Comparison of ENCODE assay signal across 9 mouse cellular contexts in genomic region chr6:122496501-122496900, GRCm38 (mm10). TPM values are rescaled to one million over a fixed set of nuclear protein-coding genes. Genes with fewer than 3 reads are reported as not detected.
DNase-seq lines count a peak whose midpoint lies in the region; ATAC-seq and TF ChIP-seq lines count a peak whose summit lies in the region.
"Had no signal": no experiment of that assay in that cellular context is flagged by ENCODE, and none has a peak within 500 bp of the region (broad histone marks: within the 10 kb centered on the region; RNA-seq: fewer than 3 reads in every experiment).

No protein-coding gene starts in this region.

- no peak for ATAC-seq in hindbrain, embryonic 14.5 days (ENCODE audit: low FRiP score)
- ATAC-seq in midbrain, embryonic 15.5 days (replicated peaks), result peak; percentile 38

- H3K27me3 ChIP-seq in cerebellum, adult 2 months (ENCODE audit: control insufficient read depth, insufficient read depth, low read length), result peaks cover 2% of the 10 kb centered on the region; the same call in 1 of the 2 replicates
- no peaks in the 10 kb centered on the region for H3K27me3 ChIP-seq in hindbrain, embryonic 14.5 days (ENCODE audit: control insufficient read depth, insufficient read depth, low read length)
- no peaks in the 10 kb centered on the region for H3K27me3 ChIP-seq in midbrain, embryonic 15.5 days (replicated peaks)

- peak; percentile 19; the same call in 1 of the 2 replicates for TF ChIP-seq CTCF in cerebellum, adult 2 months (IDR thresholded peaks at IDR 0.05; ENCODE audit: borderline replicate concordance, insufficient read depth, low read depth, low read length)

- 36% methylated on average over 5 of the region's 5 CpGs for WGBS in cerebellum, adult 2 months
- WGBS in hindbrain, embryonic 14.5 days, result 37% methylated on average over 5 of the region's 5 CpGs
- WGBS in midbrain, embryonic 15.5 days, result 37% methylated on average over 5 of the region's 5 CpGs

- TF ChIP-seq POLR2A in cerebellum, adult 2 months (IDR thresholded peaks at IDR 0.05; ENCODE audit: borderline replicate concordance, insufficient read depth, low read length), result no peak

- H3K9me3 ChIP-seq in hindbrain, embryonic 14.5 days (ENCODE audit: control insufficient read depth, low read length), result no peaks in the 10 kb centered on the region
- no peaks in the 10 kb centered on the region for H3K9me3 ChIP-seq in midbrain, embryonic 15.5 days

- no peak overlapping the region for H3K9ac ChIP-seq in hindbrain, embryonic 14.5 days
- no peak overlapping the region for H3K9ac ChIP-seq in midbrain, embryonic 15.5 days

- H3K4me3 ChIP-seq in cerebellum, adult 2 months (replicated peaks; ENCODE audit: insufficient read depth, low read depth, low read length), result no peak overlapping the region
- no peak overlapping the region for H3K4me3 ChIP-seq in hindbrain, embryonic 14.5 days (replicated peaks; ENCODE audit: low read length)
- H3K4me3 ChIP-seq in midbrain, embryonic 15.5 days, result no peak overlapping the region

- no peak overlapping the region for H3K27ac ChIP-seq in cerebellum, adult 2 months (ENCODE audit: insufficient read depth, low read length)
- H3K27ac ChIP-seq in hindbrain, embryonic 14.5 days, result peak overlapping the region; percentile 80
- no peak overlapping the region for H3K27ac ChIP-seq in midbrain, embryonic 15.5 days

- H3K36me3 ChIP-seq in hindbrain, embryonic 14.5 days (replicated peaks; ENCODE audit: control insufficient read depth, insufficient read depth), result no peaks in the 10 kb centered on the region
- H3K36me3 ChIP-seq in midbrain, embryonic 15.5 days (replicated peaks), result no peaks in the 10 kb centered on the region

- no peak for DNase-seq in cerebellum, adult 2 months
- no peak for DNase-seq in cerebellum, adult 9-11 months
- peak; percentile 70 for DNase-seq in 3T3-L1 (ENCODE audit: low read depth, low spot score)
- peak; percentile 29 for DNase-seq in embryo, embryonic 11.5 days (ENCODE audit: low read depth, low spot score)
- peak; percentile 71 for DNase-seq in hindbrain, embryonic 14.5 days (ENCODE audit: low spot score)
- no peak for DNase-seq in adrenal gland, postnatal 10 days
- DNase-seq in thymus, postnatal 4 days, result no peak

- peak overlapping the region; percentile 36; the same call in 1 of the 2 replicates for H3K4me2 ChIP-seq in hindbrain, embryonic 14.5 days (replicated peaks)
- no peak overlapping the region for H3K4me2 ChIP-seq in midbrain, embryonic 15.5 days

- no peaks in the 10 kb centered on the region for H3K4me1 ChIP-seq in cerebellum, adult 2 months (ENCODE audit: control insufficient read depth, insufficient read depth, low read length)
- H3K4me1 ChIP-seq in hindbrain, embryonic 14.5 days (replicated peaks; ENCODE audit: control insufficient read depth, insufficient read depth, low read length), result peaks cover 20% of the 10 kb centered on the region
- H3K4me1 ChIP-seq in midbrain, embryonic 15.5 days, result peaks cover 34% of the 10 kb centered on the region

RNA-seq across cellular contexts. Expression of gene Rimklb, which starts 2.1 kb away (rescaled TPM):
- polyA plus RNA-seq in cerebellum, adult 2 months (2012; rRNA removed), result 31.0 and 32.7 TPM in 2 replicates
- 127 and 145 TPM in 2 replicates for polyA plus RNA-seq in hindbrain, embryonic 14.5 days (2014; fragmentation: Nextera tagmentation; extraction: Ambion mirVana)
- 120 and 121 TPM in 2 replicates for polyA plus RNA-seq in midbrain, embryonic 15.5 days (2015; fragmentation: Nextera tagmentation; extraction: Ambion mirVana)
- total RNA-seq in adrenal gland, postnatal 10 days (2021), result 1 to 10 TPM in 1 of 2 experiments, under 1 TPM in 1; 0.82 to 1.5 TPM

RNA-seq across cellular contexts. Expression of gene Mfap5, which starts 9.1 kb away (rescaled TPM):
- polyA plus RNA-seq in cerebellum, adult 2 months (2012; rRNA removed), result 0.59 and 1.6 TPM in 2 replicates
- 2.0 and 2.3 TPM in 2 replicates for polyA plus RNA-seq in hindbrain, embryonic 14.5 days (2014; fragmentation: Nextera tagmentation; extraction: Ambion mirVana)
- polyA plus RNA-seq in midbrain, embryonic 15.5 days (2015; fragmentation: Nextera tagmentation; extraction: Ambion mirVana), result 2.3 and 3.7 TPM in 2 replicates
- 10 to 100 TPM; 53.9 to 57.8 TPM for total RNA-seq in adrenal gland, postnatal 10 days (2021)

RNA-seq across cellular contexts. Expression of gene Aicda, which starts 57.1 kb away (rescaled TPM):
- not detected in 2 replicates for polyA plus RNA-seq in cerebellum, adult 2 months (2012; rRNA removed)
- polyA plus RNA-seq in hindbrain, embryonic 14.5 days (2014; fragmentation: Nextera tagmentation; extraction: Ambion mirVana), result 0.52 and 1.0 TPM in 2 replicates
- 0.40 and 0.56 TPM in 2 replicates for polyA plus RNA-seq in midbrain, embryonic 15.5 days (2015; fragmentation: Nextera tagmentation; extraction: Ambion mirVana)
- total RNA-seq in adrenal gland, postnatal 10 days (2021), result not detected
- polyA plus RNA-seq: gonadal fat pad, adult 2 months had no signal

Comparison
In these comparisons a context has a peak if more than half of its experiments do, and no peak if none do; other contexts are left out.
1. DNase-seq: peak in 3T3-L1 (single experiment), embryo, embryonic 11.5 days (single experiment) and hindbrain, embryonic 14.5 days (single experiment); none in cerebellum, adult 2 months (0 of 2), cerebellum, adult 9-11 months (single experiment), adrenal gland, postnatal 10 days (single experiment) and thymus, postnatal 4 days (single experiment).